Mouse (Mus musculus): Measurements from ENCODE around the gene Col23a1.

The Col23a1 gene

DNA sequence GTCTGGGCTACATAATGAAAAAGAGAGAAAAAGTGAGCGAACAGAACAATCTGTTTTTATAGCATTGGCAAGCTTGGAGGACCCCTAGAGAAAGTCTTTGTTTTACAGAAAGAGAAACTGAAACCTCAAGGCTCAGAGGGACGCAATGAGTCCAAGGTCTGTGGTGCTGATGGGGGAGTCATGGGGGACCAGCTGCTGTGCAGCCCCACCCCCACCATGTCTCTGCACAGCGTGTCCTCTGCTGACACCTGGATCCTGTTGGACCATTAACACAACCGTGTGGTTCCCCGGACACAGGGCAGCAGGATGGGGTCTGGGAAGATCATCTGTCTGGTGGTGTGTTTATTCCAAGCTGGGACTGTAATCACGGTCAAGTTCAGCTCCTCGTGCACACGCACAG is 142.2 kb downstream of the Col23a1 start:
- no peak for DNase-seq (ENCODE audit: low spot score in 2 of 2)

DNA sequence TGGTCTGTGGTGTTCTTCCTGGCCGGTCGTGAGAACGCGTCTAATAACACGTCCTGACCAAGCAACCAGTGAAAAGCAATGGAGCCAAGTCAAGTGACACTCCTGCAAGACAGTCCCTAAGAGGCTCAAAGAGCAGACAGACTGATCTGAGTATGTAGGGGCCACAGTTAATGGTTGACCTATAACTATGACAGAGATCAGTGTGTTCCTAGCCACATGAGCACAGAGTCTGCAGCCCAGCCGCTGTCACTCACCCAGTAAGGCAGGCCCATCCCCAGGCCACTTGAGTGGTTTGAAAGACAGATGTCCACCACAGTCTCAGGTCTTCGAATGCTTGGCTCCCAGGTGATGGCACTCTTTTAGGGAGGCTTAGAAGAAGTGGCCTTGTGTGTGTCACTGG is 152.3 kb downstream of the Col23a1 start:
- DNase-seq (ENCODE audit: low spot score in 2 of 2), result no peak

- no peak for DNase-seq (ENCODE audit: low spot score in 2 of 2)
Measured at GRCm38 (mm10) chr11:51442599-51442998, 152.9 kb downstream of the Col23a1 start.

GRCm38 (mm10) chr11:51443818-51444217 is 154.1 kb downstream of the Col23a1 start:
- no peak for DNase-seq (ENCODE audit: low spot score in 2 of 2)

DNA sequence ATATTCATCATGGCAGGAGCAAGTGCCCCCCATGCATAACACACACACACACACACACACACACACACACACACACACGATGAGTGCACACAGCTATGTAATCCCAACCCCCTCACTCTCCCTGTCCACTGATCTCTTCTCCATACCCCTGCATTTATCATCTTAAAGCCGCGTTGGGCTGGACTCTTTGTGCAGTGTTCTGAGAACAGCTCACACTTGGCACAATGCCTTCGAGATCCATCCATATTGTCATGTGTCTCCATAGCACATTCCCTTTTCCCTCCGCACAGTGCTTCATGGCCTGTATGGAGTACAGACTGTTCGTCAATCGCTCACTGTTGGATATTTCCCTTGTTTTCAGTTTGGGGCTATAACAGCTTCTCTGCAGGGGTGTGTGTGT is 154.9 kb downstream of the Col23a1 start:
- no peak for DNase-seq (ENCODE audit: low spot score in 2 of 2)

DNA sequence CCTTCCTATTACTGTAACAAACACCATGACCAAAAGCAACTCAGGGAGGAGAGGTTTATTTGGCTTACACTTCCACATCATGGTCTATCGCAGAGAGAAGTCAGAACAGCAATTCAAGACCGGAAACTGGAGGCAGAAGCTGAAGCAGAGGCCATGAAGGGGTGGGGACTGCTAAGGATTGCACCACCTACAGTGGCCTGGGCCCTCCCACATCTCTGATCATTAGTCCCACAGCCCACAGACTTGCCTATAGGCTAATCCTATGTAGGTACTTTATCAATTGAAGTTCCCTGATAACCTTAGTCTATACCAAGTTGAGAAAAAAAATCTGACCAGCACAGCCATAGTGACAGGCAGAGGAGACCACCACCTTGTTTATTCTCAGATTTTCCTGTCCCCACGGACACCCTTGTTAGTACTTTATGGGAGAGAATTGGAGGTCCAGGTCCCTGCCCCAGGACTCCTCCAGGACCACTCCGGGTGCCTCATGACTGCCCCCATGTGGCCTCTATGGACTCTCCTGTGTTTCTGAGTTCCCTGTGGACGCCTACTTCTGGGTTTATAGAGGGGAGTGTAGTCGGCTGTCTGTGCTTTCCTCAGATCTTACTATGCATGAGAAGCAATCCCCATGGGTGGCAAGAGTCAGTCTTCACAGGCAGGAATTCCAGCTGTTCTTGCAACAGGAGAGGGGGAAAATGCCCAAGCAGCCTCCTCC is 157.1 kb downstream of the Col23a1 start:
- no peak for DNase-seq (ENCODE audit: low spot score in 2 of 2)

DNA sequence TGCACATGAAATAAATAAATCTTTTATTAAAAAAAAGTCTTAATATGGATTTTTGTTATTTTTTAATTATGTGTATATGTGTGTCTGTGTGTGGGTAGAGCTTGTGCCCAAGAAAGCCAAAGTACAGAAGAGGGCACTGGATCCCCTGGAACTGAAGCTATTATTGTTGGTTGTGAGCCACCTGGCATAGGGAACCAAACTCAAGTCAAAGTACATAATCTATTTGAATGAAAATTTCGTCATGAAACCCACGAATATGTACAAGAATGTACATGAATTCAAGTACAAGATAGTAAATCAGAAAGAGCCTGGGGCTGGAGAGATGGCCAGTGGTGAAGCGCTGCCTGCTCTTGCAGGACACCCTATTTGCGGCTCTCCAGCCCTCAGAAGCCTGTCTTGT is 158.5 kb downstream of the Col23a1 start:
- DNase-seq (ENCODE audit: low spot score in 2 of 2), result no peak

DNA sequence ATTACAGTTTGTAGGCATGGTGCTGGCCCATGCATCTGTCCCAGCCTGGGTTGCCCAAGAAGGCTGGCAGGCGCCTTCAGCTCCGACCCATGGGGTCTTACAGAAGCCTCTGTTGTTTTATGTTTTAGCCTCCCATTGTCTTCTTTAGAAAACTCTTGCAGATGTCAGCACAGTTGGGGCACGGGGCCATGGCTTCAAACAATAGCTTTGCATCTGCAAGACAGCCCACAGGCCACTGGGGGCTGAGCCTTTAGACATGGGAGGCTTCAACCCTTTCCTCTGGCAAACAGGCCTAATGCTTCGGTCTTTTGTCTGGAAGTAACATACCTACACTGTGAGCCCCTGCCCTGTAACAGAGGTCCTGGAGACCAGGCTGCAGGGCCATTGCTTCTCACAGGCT is 159.0 kb downstream of the Col23a1 start:
- DNase-seq (ENCODE audit: low spot score in 2 of 2), result no peak

GRCm38 (mm10) chr11:51449881-51450280 is 160.2 kb downstream of the Col23a1 start:
- DNase-seq (ENCODE audit: low spot score in 2 of 2), result no peak

DNA sequence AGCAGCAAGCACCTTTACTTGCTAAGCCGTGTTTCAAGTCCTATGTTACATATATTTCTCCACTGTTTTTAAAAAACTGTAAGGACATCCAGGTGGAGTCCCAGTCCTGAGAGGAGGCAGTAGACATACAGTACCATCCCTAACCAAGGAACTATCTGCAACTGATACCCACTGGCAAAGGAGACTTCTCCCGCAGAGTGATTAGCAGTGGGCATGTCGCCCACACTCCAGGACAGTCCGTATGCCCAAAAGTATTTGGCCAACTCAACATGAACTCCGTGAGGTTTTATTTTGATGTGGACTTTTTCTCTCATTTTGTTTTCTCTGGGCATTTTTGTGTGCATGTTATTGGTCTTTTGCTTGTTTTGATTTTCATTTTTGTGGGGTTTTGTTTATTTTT is 161.6 kb downstream of the Col23a1 start:
- DNase-seq (ENCODE audit: low spot score in 2 of 2), result no peak

DNA sequence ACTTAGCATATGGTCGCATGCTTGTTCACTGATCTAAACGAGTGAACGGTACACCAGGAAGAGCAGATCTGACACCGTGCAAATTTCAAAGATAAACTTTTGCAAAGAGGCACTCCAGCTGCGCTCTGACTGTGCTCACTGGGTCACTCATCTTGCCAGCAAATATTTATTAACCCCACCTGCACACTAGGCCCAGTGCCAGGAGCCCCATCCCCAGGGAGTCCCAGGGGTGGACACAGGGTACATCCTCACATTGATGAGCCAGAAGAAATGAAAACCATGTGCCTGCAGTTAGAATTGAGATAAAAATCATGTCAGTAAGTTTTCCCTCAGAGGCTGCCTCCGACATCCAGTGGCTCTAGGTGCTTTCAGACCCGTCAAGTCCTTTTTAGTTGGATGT is 162.2 kb downstream of the Col23a1 start:
- DNase-seq (ENCODE audit: low spot score in 2 of 2), result no peak

- no peak for DNase-seq (ENCODE audit: low spot score in 2 of 2)
Measured at GRCm38 (mm10) chr11:51453742-51454141, 164.0 kb downstream of the Col23a1 start.

DNA sequence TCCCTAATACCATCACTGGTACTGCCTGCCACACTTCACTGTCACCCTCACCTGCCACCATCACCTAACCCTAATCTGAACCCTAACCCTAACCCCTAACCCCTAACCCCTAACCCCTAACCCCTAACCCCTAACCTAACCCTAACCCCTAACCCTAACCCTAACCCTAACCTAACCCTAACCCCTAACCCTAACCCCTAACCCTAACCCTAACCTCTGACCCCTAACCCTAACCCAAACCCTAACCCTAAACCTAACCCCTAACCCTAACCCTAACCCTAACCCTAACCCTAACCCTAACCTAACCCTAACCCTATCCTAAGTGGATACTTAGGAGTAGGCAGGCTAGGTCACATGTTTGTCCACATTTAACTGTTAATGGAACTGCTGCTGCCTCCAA is 165.8 kb downstream of the Col23a1 start:
- no peak for DNase-seq (ENCODE audit: low spot score in 2 of 2)

DNA sequence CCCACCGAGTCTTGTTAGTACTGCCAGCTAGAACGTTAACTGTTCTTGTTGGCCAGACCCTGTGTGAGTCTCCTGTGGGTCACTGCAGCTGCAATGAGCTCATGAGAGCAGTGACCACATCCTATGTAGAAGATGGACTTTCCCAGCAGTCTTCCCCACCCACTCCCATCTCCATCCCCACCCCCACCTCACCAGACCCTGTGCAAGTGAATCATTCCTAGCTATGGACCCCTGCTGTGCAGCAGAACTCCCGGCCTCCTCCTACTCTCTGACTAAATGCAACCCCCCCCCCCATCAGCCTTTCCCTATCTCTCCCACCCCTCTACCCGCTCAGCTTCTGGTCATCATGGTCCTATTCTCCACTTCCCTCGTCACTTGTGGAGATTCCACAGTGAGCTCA is 167.9 kb downstream of the Col23a1 start:
- DNase-seq (ENCODE audit: low spot score in 2 of 2), result no peak

DNA sequence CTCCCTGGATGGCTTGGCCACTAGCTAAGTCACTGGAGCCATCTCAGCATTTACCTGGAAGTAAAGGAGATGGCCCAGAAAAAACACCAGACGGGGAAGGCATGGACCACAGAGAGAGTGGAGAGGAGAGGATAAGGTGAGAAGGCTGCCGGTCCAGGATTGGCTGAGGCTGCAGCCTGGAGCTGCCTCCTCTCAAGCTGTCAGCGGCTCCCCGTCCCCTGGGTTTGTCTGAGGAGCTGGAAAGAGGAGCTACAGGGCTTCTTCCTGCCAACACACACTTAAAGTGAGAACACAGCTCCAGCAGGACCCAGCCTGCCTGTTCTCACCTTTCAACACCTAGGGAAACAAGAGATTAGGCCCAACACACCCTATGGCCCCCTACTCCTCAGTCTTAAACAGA is 168.9 kb downstream of the Col23a1 start:
- no peak for DNase-seq (ENCODE audit: low spot score in 2 of 2)

DNA sequence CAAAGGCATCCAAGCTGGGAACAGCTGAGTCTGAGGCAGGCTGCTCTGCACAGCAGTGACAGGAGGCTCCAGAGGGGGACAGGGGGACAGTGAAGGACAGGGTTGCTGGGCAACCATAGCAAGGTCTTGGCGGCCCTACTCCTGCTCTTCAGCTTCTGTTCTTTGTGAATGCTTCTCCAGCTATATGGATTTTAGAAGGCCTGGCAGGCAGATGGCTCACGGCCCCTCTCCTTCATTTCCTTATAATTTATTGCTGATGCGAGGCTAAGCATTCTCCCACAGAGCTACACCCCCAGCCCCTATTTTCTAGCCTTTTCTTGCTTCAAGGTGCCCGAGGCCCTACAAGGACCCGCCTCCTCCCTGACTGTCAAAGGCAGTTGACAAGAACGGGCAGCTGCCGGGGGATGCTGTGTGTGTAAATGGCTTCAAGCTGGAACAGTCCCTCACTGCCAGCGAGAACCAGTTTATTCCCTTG is 169.9 kb downstream of the Col23a1 start:
- no peak for DNase-seq (ENCODE audit: low spot score in 2 of 2)

DNA sequence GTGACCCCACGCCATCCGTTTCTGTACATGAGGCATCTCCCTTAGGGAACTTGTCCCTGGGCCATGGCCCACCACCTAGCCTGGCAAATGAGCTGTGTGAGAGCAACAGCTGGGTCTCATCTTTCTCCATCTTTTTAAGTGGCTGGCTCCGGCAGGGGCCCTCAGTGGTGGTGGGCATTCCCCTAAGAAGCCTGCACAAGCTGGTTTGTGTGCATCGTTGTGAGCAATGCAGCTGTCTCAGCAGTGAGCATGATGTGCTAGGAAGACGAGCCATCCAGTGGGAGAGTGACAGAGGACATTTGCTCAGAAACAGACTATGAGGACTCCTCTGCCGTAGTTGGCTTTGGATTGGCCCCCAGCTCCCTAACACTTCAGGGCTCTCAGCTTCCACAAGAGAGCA is 179.0 kb downstream of the Col23a1 start:
- no peak for DNase-seq (ENCODE audit: low spot score in 2 of 2)

DNA sequence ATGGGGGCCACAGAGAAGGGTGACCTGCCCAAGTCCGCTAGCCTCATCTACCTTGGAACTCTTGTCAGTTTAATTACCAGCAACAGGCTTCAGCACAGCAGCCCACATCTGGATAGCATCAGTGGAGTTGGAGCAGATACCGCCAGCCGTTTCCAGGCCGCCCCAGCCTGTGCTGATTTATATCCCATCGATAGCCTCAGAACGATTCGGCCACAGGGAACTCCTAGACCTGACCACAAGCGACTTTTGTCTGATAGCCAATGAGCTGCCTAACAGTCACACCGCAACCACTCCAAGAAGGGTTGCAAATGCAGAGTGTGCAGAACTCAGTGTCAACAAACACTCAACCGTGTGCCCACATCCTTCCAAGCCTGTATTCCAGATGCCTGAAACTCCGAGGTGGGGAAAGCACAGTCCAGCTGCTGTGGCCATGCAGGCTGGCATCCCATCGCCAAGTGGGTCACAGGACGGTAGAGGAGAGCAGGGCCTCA is 179.7 kb downstream of the Col23a1 start:
- DNase-seq (ENCODE audit: low spot score in 2 of 2), result no peak

DNA sequence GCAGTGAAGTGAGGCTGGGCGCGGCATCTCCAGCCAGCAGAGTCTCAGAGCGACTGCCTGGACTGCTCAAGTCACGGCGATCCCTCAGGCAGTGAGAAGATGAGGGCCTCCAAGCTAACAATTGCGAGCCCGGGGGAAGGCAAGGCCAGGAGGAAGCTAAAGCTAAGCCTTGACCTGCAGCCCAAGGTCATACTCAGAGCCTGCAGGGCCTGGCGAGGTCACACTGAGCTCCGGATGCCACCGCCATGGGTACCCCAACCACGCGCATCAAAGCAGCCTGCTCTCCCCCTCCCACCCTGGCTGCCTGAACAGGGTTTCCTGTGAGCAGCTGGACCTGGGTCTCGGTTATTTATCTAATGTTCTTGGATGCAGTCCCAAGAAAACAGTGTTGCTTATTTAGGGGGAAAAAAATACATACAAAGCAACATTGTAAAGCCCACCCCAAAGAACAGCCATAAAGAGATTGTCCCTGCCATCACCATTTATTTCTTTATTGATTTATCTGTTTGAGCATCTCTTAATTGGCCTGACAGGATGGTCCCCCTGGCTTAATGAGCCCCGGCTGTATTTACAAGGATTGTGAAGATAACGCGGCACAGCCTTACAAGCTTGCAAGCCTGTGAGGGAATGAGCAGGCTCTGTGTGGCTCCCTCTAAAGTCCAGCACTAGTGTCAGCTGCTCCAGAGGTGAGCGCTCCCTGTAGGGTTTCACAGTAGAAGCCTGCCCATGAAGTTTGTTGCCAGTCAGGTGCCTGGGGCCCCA is 180.8 kb downstream of the Col23a1 start:
- no peak for DNase-seq (ENCODE audit: low spot score in 2 of 2)

DNA sequence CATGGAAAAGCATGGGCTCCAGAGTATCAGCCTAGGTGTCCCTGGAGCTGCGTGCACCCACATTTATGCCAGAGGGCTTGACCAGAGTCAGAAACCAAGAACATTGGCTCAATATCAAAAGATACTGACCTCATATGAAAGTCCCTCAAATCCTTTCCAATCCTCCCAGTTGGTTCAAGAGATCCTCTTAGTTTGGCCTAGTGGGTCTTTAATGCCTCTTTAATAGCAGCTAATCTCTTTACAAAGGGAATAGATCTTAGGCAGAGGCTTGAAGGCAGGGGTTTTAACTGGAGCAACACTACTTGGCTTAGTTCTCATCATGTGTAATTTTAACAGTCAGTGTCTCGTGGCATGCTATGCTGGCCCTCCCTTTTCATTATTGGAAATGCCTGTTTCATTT is 184.0 kb downstream of the Col23a1 start:
- no peak for DNase-seq (ENCODE audit: low spot score in 2 of 2)

GRCm38 (mm10) chr11:51476543-51476942 is 186.8 kb downstream of the Col23a1 start:
- DNase-seq (ENCODE audit: low spot score in 2 of 2), result no peak

DNA sequence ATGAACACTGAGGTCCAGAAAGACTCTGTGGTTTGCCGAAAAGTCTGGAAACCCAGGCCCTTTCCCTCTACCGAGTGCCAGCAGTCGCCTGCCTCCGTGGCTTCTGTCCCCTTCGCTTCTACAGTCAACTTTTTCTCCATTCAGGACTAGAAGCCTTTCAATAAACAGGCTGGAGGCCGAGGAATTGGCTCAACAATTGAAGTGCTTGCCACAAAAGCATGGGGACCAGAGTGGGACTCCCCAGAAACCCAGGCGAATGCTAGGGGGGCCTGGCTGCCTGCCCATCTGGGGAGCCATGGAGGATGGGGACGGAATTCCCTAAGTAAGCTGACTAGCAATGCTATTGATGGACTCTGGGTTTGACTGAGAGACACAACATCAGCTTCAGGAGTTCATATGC is 187.9 kb downstream of the Col23a1 start:
- DNase-seq (ENCODE audit: low spot score in 2 of 2), result no peak

- no peak for DNase-seq (ENCODE audit: low spot score in 2 of 2)
Measured at GRCm38 (mm10) chr11:51482251-51482650, 192.5 kb downstream of the Col23a1 start.

Measured in spleen, postnatal 36 days (tissue).